Mouse (Mus musculus) forelimb bud, embryonic 11.5 days (tissue): Measurements from ENCODE around the gene Mboat1.

ENCODE experiments used
- DNase-seq: peaks from one replicate; pipeline ENCODE4 v3.0.0-alpha.2; 2012; ENCODE audit warnings: low read depth, low spot score

The Mboat1 gene

GRCm38 (mm10) chr13:30185959-30186358, 49.7 kb downstream of the Mboat1 start:
- DNase-seq = no peak

- no peak for DNase-seq
Measured at GRCm38 (mm10) chr13:30186456-30186855, 50.2 kb downstream of the Mboat1 start.

- DNase-seq = no peak
Measured at GRCm38 (mm10) chr13:30192031-30192716, 55.9 kb downstream of the Mboat1 start.

GRCm38 (mm10) chr13:30193363-30193762, 57.1 kb downstream of the Mboat1 start:
- no peak for DNase-seq

GRCm38 (mm10) chr13:30194834-30195233, 58.5 kb downstream of the Mboat1 start:
- no peak for DNase-seq

- no peak for DNase-seq
Measured at GRCm38 (mm10) chr13:30196661-30197060, 60.4 kb downstream of the Mboat1 start.

- DNase-seq = no peak
Measured at GRCm38 (mm10) chr13:30198101-30198570, 61.8 kb downstream of the Mboat1 start.

GRCm38 (mm10) chr13:30199821-30200220, 63.5 kb downstream of the Mboat1 start:
- DNase-seq = no peak

GRCm38 (mm10) chr13:30200737-30201136, 64.4 kb downstream of the Mboat1 start:
- DNase-seq = no peak

GRCm38 (mm10) chr13:30203018-30203417, 66.7 kb downstream of the Mboat1 start:
- DNase-seq = no peak

GRCm38 (mm10) chr13:30208176-30208575, 71.9 kb downstream of the Mboat1 start:
- DNase-seq = no peak

- DNase-seq = no peak
Measured at GRCm38 (mm10) chr13:30213276-30213675, 77.0 kb downstream of the Mboat1 start.

GRCm38 (mm10) chr13:30217588-30218371, 81.5 kb downstream of the Mboat1 start:
- no peak for DNase-seq

GRCm38 (mm10) chr13:30219597-30219996, 83.3 kb downstream of the Mboat1 start:
- DNase-seq = no peak

GRCm38 (mm10) chr13:30221316-30221715, 85.0 kb downstream of the Mboat1 start:
- peak; percentile 58 for DNase-seq

- no peak for DNase-seq
Measured at GRCm38 (mm10) chr13:30224114-30224513, 87.8 kb downstream of the Mboat1 start.

GRCm38 (mm10) chr13:30224659-30225058, 88.4 kb downstream of the Mboat1 start:
- no peak for DNase-seq

- DNase-seq = no peak
Measured at GRCm38 (mm10) chr13:30228762-30229161, 92.5 kb downstream of the Mboat1 start.

- no peak for DNase-seq
Measured at GRCm38 (mm10) chr13:30229625-30230139, 93.4 kb downstream of the Mboat1 start.

GRCm38 (mm10) chr13:30235056-30235750, 98.9 kb downstream of the Mboat1 start:
- DNase-seq = no peak

GRCm38 (mm10) chr13:30239396-30239795, 103.1 kb downstream of the Mboat1 start:
- no peak for DNase-seq

GRCm38 (mm10) chr13:30245573-30245972, 109.3 kb downstream of the Mboat1 start:
- DNase-seq = no peak
